Comparison of ENCODE assay signal across 8 mouse cellular contexts in the genomic region with DNA sequence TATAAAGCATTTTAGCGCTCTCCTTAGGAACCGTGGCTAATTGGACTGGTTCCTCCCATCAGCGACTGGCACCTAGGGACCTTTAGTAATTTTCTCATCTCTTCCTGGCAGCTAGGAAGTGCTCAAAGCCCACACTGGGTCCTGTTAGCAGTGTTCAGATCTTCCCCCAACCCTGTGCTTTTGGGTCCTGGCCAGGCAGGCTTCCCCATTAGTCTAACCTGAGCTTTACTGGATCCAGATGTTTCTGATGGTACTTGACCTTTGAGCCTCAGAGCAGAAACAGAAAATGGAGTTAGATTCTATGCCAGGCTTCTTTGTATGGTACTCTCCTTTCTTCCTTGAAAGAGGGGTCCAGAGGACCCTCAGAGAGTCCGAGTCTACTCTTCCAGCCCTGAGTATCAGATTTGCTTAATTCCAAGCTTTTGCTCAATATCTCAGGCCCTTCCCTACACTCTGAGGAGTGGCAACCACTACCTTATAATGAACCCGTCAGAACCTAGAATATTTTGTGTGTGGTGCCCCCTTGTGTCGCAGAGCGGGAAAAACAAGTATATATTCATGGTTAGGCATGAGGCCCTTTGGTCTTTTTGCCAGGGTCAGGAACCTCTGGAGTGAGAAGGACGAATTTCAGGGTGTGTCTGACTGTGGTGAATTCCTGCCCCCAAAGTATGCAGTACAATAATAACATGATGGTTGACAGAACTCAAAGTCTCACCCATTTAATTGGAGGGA. TPM values are rescaled to one million over a fixed set of nuclear protein-coding genes. Genes with fewer than 3 reads are reported as not detected.
DNase-seq lines count a peak whose midpoint lies in the region; ATAC-seq lines count a peak whose summit lies in the region.

No protein-coding gene starts in this region.

- DNase-seq in heart, adult 18-20 months, result peak; percentile 14 to 66
- DNase-seq in heart, embryonic 10.5 days (ENCODE audit: low spot score), result no peak
- DNase-seq in 416B (ENCODE audit: low read depth) (peak; percentile 57), ZHBTc4 (ENCODE audit: low read depth, low spot score) (peak; percentile 51)
- DNase-seq in embryo, embryonic 10.5 days (ENCODE audit: low spot score), result peak; percentile 81
- DNase-seq in kidney, adult 8-10 months, result peak; percentile 49 to 78
- DNase-seq in spleen, postnatal 36 days (ENCODE audit: low spot score in 2 of 2), result peak; percentile 17 to 29

- WGBS in heart, embryonic 10.5 days, result 29% methylated on average over 8 of the region's 8 CpGs
- 29% methylated on average over 8 of the region's 8 CpGs for WGBS in lung, embryonic 15.5 days

- no peak overlapping the region for H3K4me2 ChIP-seq in lung, embryonic 15.5 days

- peaks cover 19% of the 10 kb centered on the region for H3K27me3 ChIP-seq in heart, embryonic 10.5 days (ENCODE audit: insufficient read depth, poor library complexity, severe bottlenecking)
- H3K27me3 ChIP-seq in lung, embryonic 15.5 days, result no peaks in the 10 kb centered on the region

- ATAC-seq in lung, embryonic 15.5 days (ENCODE audit: borderline replicate concordance, extremely low read depth, low FRiP score, low TSS enrichment), result 0 out of 2 replicates have a peak, but pooled peaks have one; percentile 25

- H3K9me3 ChIP-seq in heart, embryonic 10.5 days, result no peaks in the 10 kb centered on the region
- H3K9me3 ChIP-seq in lung, embryonic 15.5 days, result no peaks in the 10 kb centered on the region

- H3K36me3 ChIP-seq in heart, embryonic 10.5 days, result no peaks in the 10 kb centered on the region
- H3K36me3 ChIP-seq in lung, embryonic 15.5 days, result no peaks in the 10 kb centered on the region

- peaks cover 23% of the 10 kb centered on the region for H3K4me1 ChIP-seq in heart, embryonic 10.5 days
- H3K4me1 ChIP-seq in lung, embryonic 15.5 days, result peaks cover 16% of the 10 kb centered on the region

- H3K4me3 ChIP-seq in heart, embryonic 10.5 days, result no peak overlapping the region
- no peak overlapping the region for H3K4me3 ChIP-seq in lung, embryonic 15.5 days

- no peak overlapping the region for H3K9ac ChIP-seq in lung, embryonic 15.5 days

- no peak overlapping the region for H3K27ac ChIP-seq in heart, embryonic 10.5 days
- no peak overlapping the region for H3K27ac ChIP-seq in lung, embryonic 15.5 days

RNA-seq across cellular contexts. Expression of gene Rims3, which starts 32.9 kb away (rescaled TPM):
- total RNA-seq in heart, adult 18-20 months (2021), result under 1 TPM in 1 of 2 experiments, not detected in 1; 0.05 TPM
- polyA plus RNA-seq in heart, embryonic 10.5 days (2016; fragmentation: Nextera tagmentation; extraction: Ambion mirVana), result 1.8 and 3.4 TPM in 2 replicates
- 0.57 and 0.72 TPM in 2 replicates for polyA plus RNA-seq in lung, embryonic 15.5 days (2015; fragmentation: Nextera tagmentation; extraction: Ambion mirVana)

RNA-seq across cellular contexts. Expression of gene Exo5, which starts 37.3 kb away (rescaled TPM):
- total RNA-seq in heart, adult 18-20 months (2021), result 1 to 10 TPM; 1.9 to 2.0 TPM
- polyA plus RNA-seq in heart, embryonic 10.5 days (2016; fragmentation: Nextera tagmentation; extraction: Ambion mirVana), result 14.8 and 25.8 TPM in 2 replicates
- polyA plus RNA-seq in lung, embryonic 15.5 days (2015; fragmentation: Nextera tagmentation; extraction: Ambion mirVana), result 27.6 and 27.9 TPM in 2 replicates

RNA-seq across cellular contexts. Expression of gene Nfyc, which starts 56.2 kb away (rescaled TPM):
- 10 to 100 TPM; 39.5 to 42.6 TPM for total RNA-seq in heart, adult 18-20 months (2021)
- 111 and 117 TPM in 2 replicates for polyA plus RNA-seq in heart, embryonic 10.5 days (2016; fragmentation: Nextera tagmentation; extraction: Ambion mirVana)
- 93.7 and 99.5 TPM in 2 replicates for polyA plus RNA-seq in lung, embryonic 15.5 days (2015; fragmentation: Nextera tagmentation; extraction: Ambion mirVana)
